Mouse (Mus musculus) erythroblast, adult 5-6 weeks (primary cell): ENCODE measurements around the gene Crym. TPM values are rescaled to one million over a fixed set of nuclear protein-coding genes. Genes with fewer than 3 reads are reported as not detected.

Experiments
- ATAC-seq: replicated peaks from 2 replicates; pipeline ENCODE4 v1.8.0; 2016; ENCODE audit warnings: moderate number of reproducible peaks, mild to moderate bottlenecking, moderate TSS enrichment, inconsistent platforms; ENCODE audit not compliant: poor library complexity, low FRiP score, severe bottlenecking
- total RNA-seq, 2 experiments: library from RNA; stranded (forward) in 1 of 2; stranded (reverse) in 1 of 2; fragments of 150-400 nt in 1 of 2; fragments of 200-764, 138-1000 nt in 1 of 2; gene quantifications; 2 replicates each; pipeline versions ENCODE4 v1.2.3 to v1.2.4; 2015 to 2017; ENCODE audit warnings: low replicate concordance in 2 of 2

Gene Crym
- total RNA-seq, 2 experiments from 2014 or later, result not detected

GRCm38 (mm10) chr7:120172188-120172700, 29.7 kb downstream of the Crym start:
- no peak for ATAC-seq

DNA sequence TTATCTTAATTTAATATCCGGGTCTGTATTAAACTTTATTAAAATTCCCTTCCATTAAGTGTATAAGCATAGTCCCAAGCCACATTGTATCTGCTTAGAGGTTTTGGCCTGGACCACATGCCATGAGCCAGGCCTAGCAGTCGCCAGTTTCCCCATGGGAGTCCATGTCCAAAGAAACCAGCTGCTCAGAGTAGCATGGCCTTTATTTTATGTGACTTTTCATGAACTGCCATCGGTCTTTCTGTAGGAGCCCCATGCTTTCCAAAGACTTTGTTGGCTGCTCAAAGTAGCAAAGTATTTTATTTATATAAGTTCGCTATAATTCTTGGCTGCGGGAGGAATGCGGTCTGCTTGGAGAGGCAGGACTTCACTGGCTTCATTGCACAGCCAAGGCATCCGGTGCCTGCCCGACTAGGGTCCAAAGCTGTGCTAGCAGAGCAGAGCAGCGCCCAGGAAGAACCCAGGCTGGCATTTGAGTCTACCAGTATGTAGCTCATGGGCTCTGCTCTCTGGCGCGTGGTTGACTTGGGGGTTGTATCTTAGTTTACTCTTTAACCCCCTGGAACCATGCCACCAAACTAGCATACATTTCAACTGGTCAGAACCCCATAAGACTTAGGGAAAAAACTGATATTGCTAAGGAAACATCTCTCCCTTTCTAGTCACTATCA, 38.2 kb downstream of the Crym start:
- no peak for ATAC-seq

GRCm38 (mm10) chr7:120158121-120158613, 43.7 kb downstream of the Crym start:
- no peak for ATAC-seq

- ATAC-seq, result no peak
Measured at GRCm38 (mm10) chr7:120157575-120158061, 44.3 kb downstream of the Crym start.

DNA sequence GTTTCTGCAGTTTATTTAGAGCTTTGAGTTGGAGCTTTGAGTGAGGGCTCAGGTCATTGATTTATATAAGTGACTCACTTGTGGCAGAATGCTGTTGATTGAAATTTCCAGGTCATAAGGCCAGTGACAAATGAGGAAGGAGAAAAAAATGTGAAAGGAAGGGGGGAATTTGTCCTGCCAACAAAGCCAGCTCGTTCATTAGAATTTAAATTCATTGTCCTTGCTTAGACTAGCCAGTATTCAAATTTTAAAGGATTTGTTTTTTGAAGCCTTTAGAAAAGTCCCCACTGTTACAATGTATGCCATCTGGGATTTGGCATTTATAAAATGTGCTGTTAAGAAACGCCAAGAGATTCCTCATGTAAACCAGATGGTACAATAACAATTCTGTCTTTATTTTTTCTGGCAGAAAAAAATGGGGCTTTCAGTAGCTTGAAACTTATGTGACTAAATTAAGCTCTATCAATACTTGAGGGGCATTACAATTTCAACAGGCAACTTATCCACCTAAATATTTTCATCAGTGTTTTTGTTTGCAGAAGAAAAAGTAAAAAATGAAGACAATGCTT, 45.0 kb downstream of the Crym start:
- no peak for ATAC-seq

DNA sequence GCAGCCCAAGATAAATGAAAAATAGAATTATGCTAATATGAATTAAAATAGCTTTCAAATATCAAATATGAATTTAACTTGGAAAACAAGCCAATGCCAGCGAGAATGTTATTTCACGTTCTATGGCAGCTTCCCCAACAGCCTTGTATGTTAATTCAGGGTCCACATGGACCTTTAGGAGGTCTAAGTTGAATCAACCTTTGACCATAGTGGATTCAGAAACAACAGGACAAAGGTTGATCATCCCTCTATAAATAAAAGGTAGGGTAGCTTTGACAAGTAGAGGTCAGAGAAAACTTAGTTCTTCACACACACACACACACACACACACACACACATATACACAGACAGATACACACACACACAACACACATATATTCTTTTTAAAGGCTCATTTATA, 51.0 kb downstream of the Crym start:
- ATAC-seq, result no peak

- no peak for ATAC-seq
Measured at GRCm38 (mm10) chr7:120150257-120150656, 51.7 kb downstream of the Crym start.

DNA sequence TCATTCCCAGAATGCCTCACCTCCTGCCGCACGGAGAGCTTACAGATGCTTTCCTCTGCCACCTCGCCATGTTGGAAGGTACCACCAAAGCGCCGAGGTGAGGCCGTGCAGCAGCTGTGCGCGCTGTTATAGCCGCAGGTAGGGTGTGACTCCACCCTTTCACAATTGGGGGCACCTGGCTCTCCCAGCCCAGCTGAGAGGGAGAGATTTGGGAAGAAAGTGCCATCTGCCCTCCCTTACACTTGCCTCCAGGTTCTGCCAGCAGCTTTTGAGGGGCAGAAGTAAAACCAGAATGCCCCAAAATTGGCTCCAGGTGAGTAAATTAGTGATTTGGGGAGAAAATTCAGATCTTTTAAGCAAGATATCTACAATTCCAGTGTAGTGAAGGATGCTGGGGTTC, 56.7 kb downstream of the Crym start, which contains the start of gene Zp2:
TSS of gene Zp2 (minus strand) at position 101 of the 400 bp plus-strand sequence.
- no peak for ATAC-seq

DNA sequence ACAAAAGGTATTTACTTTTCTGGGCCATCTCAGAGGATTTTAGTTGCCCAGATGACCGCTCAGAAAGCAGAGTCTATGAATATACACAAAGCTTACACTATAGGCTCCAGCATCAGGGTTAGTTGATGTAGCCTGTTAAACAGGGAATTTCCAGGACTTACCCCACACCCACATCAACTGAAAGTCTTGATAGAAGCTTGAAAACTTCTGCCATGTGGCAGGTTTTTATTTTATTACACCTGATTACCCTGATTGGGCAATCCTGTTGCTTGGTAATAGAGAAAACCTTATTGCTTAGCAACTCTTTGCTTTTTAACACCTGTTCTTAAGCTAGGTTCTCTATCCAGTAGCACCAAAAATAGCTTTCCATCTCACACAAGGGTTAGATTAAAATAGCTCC, 59.2 kb downstream of the Crym start:
- ATAC-seq, result no peak

Other genes starting within 250 kb of the Crym start
- not detected in 2 replicates for gene Dnah3, start 106.8 kb downstream of the Crym start, total RNA-seq (2015; ENCODE audit: low replicate concordance)
- gene Dnah3, start 106.8 kb downstream of the Crym start, total RNA-seq (2017; ENCODE audit: low replicate concordance), result not detected in 2 replicates
- gene Tmem159, start 99.8 kb downstream of the Crym start, total RNA-seq (2015; ENCODE audit: low replicate concordance), result 0.84 and 1.7 TPM in 2 replicates
- gene Tmem159, start 99.8 kb downstream of the Crym start, total RNA-seq (2017; ENCODE audit: low replicate concordance), result 1.2 TPM in 1 of 2 replicates, not detected in the other
- not detected in 2 replicates for gene Zp2, start 56.8 kb downstream of the Crym start, total RNA-seq (2015; ENCODE audit: low replicate concordance)
- not detected in 2 replicates for gene Zp2, start 56.8 kb downstream of the Crym start, total RNA-seq (2017; ENCODE audit: low replicate concordance)
- not detected in 2 replicates for gene Anks4b, start 28.3 kb downstream of the Crym start, total RNA-seq (2015; ENCODE audit: low replicate concordance)
- not detected in 2 replicates for gene Anks4b, start 28.3 kb downstream of the Crym start, total RNA-seq (2017; ENCODE audit: low replicate concordance)
- gene Abca14, start 1.9 kb upstream of the Crym start, total RNA-seq (2015; ENCODE audit: low replicate concordance), result not detected in 2 replicates
- not detected in 2 replicates for gene Abca14, start 1.9 kb upstream of the Crym start, total RNA-seq (2017; ENCODE audit: low replicate concordance)
- not detected in 2 replicates for gene Abca15, start 126.6 kb upstream of the Crym start, total RNA-seq (2015; ENCODE audit: low replicate concordance)
- not detected in 2 replicates for gene Abca15, start 126.6 kb upstream of the Crym start, total RNA-seq (2017; ENCODE audit: low replicate concordance)
- gene Abca16, start 207.5 kb upstream of the Crym start, total RNA-seq (2015; ENCODE audit: low replicate concordance), result not detected in 2 replicates
- not detected in 2 replicates for gene Abca16, start 207.5 kb upstream of the Crym start, total RNA-seq (2017; ENCODE audit: low replicate concordance)